Mouse (Mus musculus): ENCODE data around the gene Emilin1.

- TF ChIP-seq CTCF (IDR thresholded peaks at IDR 0.05; ENCODE audit: low read depth, low read length) (no peak), POLR2A (IDR thresholded peaks at IDR 0.05; ENCODE audit: extremely low read depth, insufficient read depth, low read length) (no peak)
Observed at GRCm38 (mm10) chr5:30901860-30902259, 11.3 kb upstream of the Emilin1 start.
